Mouse (Mus musculus) CH12.LX (cell line): ENCODE results near the gene Omt2b. TPM values are rescaled to one million over a fixed set of nuclear protein-coding genes. Genes with fewer than 3 reads are reported as not detected.
"Not testable (repeated sequence)": the region's sequence is repeated elsewhere in the genome, so short reads cannot be mapped to it uniquely, and the experiment has no call there.

Source experiments
- DNase-seq: peaks from one replicate; pipeline ENCODE4 v3.0.0-alpha.2; 2013; ENCODE audit errors: extremely low read depth
- H3K27ac ChIP-seq: 2 replicates; pipeline ENCODE4 v1.5.1; 2012; ENCODE audit warnings: low read depth, mild to moderate bottlenecking, control low read depth, moderate library complexity; ENCODE audit not compliant: insufficient read depth
- H3K27me3 ChIP-seq: replicated peaks from 2 replicates; pipeline ENCODE3; 2012; ENCODE audit warnings: inconsistent platforms
- H3K36me3 ChIP-seq, 2 experiments: replicated peaks in 1 of 2; 2 replicates each; pipeline versions ENCODE3 to v1.6.1; 2012; ENCODE audit warnings: inconsistent platforms in 1 of 2, low read length in 1 of 2, mild to moderate bottlenecking in 1 of 2, mixed read lengths in 1 of 2, moderate library complexity in 1 of 2; ENCODE audit not compliant: control insufficient read depth in 1 of 2, insufficient read depth in 1 of 2
- H3K4me1 ChIP-seq, 2 experiments: 2 replicates each; pipeline ENCODE4 v1.6.1; 2012; ENCODE audit warnings: inconsistent platforms in 1 of 2, moderate library complexity in 1 of 2; ENCODE audit not compliant: insufficient read depth in 2 of 2, control insufficient read depth in 1 of 2
- H3K4me2 ChIP-seq: 2 replicates; pipeline ENCODE4 v1.6.1; 2012; ENCODE audit warnings: low read depth, mild to moderate bottlenecking, control low read depth; ENCODE audit not compliant: poor library complexity, insufficient read depth, severe bottlenecking
- H3K4me3 ChIP-seq, 3 experiments: fragments of 150-350 bp in 1 of 3; sonication (generic) in 1 of 3; replicated peaks in 1 of 3; 2 replicates each; pipeline versions ENCODE3 to v1.5.1; 2011 to 2012; ENCODE audit warnings: low read depth in 2 of 3, low read length in 2 of 3, mild to moderate bottlenecking in 2 of 3, moderate library complexity in 2 of 3, control low read depth in 1 of 3, improper control_type of control experiment in 1 of 3, inconsistent platforms in 1 of 3, mixed read lengths in 1 of 3; ENCODE audit not compliant: poor library complexity in 1 of 3
- H3K79me2 ChIP-seq: replicated peaks from 2 replicates; pipeline ENCODE4 v1.6.1; 2012; ENCODE audit warnings: mild to moderate bottlenecking, moderate library complexity; ENCODE audit not compliant: control insufficient read depth, poor library complexity, insufficient read depth, severe bottlenecking; ENCODE audit errors: extremely low read depth
- H3K9ac ChIP-seq: 2 replicates; pipeline ENCODE4 v1.6.1; 2012; ENCODE audit warnings: low read depth, mild to moderate bottlenecking, control low read depth, moderate library complexity; ENCODE audit not compliant: insufficient read depth
- H3K9me3 ChIP-seq: replicated peaks from 2 replicates; pipeline ENCODE3; 2012; ENCODE audit warnings: low read length, inconsistent platforms, mixed read lengths
- dilution Hi-C: fragments of 300-500 bp; cut with MboI; formaldehyde crosslinking; loops from 2 replicates; pipeline ENCODE4 v1.14.3; 2020; ENCODE audit warnings: low sequenced_read_pairs; ENCODE audit not compliant: extremely low pct_unique_long_range_greater_than_20kb, extremely low pct_ligation_motif_present
- in situ Hi-C: fragments of 300-500 bp; cut with MboI; formaldehyde crosslinking; loops from 3 replicates; pipeline ENCODE4 v1.14.3; 2019; ENCODE audit warnings: low sequenced_read_pairs, low pct_ligation_motif_present, low pct_unique_long_range_greater_than_20kb, mixed read lengths
- polyA plus RNA-seq: library from polyadenylated mRNA; unstranded; fragments of >175 nt; gene quantifications from 2 replicates; pipeline ENCODE4 v1.2.1, GENCODE M21; 2012; ENCODE audit warnings: low read depth; ENCODE audit not compliant: insufficient read length
- total RNA-seq, 2 experiments: library from RNA; depleted of rRNA; stranded (reverse); fragments of 300-350 nt in 1 of 2; fragments of >200 nt in 1 of 2; gene quantifications; 2 replicates each; pipeline ENCODE4 v1.2.3; 2012 to 2014

The Omt2b gene
- total RNA-seq (2012; rRNA removed) (not detected in 2 replicates), total RNA-seq (2014; rRNA removed) (not detected in 2 replicates), polyA plus RNA-seq (not detected in 2 replicates)

DNA sequence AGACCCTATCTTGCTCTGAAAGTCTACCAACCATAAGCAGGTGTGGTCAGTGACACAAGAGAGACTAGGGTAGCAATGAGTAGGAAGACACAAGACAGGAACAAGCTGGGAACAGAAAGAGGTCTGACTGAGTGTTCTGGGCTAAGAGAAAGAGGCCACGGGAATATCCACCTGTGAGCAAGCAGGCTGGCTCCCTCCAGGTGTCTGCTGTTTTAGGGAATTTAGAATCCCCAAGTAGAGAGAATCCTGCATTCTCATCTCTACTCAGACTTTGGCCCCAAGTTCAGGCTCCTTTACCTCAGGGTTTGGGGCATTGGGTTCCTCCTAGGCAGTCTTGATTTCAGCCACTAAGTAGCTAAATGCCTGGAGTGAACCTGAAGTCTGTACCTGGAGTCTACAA lies at the start of gene Omt2b:
Gene Omt2b, plus strand, starts transcription at position 301 of the 400 bp plus-strand sequence.
- H3K36me3 ChIP-seq, H3K4me1 ChIP-seq, H3K9ac ChIP-seq, H3K27ac ChIP-seq, H3K79me2 ChIP-seq, dilution Hi-C loops, H3K9me3 ChIP-seq, H3K4me2 ChIP-seq, H3K4me3 ChIP-seq, in situ Hi-C loops, DNase-seq, H3K27me3 ChIP-seq: not testable (repeated sequence)

DNA sequence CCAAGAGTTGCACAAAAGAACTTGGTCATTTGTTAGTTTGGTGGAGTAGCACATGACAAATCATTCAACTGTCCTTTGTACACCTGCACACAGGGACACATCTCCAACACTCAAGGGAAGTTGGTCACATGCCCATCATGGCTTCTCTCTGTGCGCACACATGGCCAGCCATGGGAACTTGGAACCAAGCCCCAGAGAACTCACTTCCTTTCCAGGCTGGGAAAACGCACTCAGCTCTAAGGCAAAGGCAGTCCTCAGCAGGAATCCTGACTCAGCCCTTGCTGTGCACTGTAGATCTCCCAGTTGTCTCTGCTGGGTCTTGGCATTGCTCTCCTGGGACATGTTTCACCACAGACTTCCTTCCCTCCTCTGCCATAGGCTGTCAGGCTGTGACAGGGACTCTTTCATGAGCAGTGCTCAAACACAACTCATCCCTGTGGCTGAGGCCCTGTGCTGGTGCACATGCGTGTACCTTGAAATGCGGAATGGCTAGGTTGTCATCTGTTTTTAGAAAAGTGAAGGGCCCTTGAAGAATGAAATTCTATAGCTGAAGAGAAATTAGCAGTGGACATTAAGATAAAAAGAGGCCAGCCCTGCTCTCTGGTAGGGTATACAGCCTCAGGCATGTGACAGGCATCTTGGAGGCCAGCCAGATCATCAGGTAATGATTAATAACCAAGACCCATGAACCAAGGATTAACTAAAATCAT lies 45.2 kb upstream of the Omt2b start:
- H3K27ac ChIP-seq, H3K27me3 ChIP-seq, H3K79me2 ChIP-seq, H3K9me3 ChIP-seq, DNase-seq, H3K4me3 ChIP-seq, H3K9ac ChIP-seq, H3K36me3 ChIP-seq, in situ Hi-C loops, dilution Hi-C loops, H3K4me1 ChIP-seq, H3K4me2 ChIP-seq: not testable (repeated sequence)

DNA sequence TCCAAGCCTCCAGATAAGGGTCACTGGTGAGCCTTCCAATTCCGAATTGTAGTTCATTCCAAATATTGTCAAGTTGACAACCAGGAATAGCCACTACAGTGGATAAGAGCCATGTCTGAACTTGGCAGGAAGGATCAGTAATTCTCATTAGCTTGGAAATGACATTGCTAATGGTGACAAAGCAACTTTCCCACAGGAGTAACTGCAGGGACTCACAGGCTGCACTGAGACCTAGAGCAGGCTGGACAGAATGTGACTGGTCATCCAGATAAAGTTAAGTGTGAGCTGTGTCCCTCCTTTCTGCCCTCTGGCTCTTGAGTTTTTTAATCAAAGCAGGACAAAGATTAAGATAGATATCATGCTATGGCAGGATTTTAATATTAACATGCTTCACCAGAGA lies 38.3 kb upstream of the Omt2b start:
- dilution Hi-C loops, H3K4me2 ChIP-seq, H3K9me3 ChIP-seq, H3K9ac ChIP-seq, H3K27ac ChIP-seq, H3K36me3 ChIP-seq, H3K4me1 ChIP-seq, H3K27me3 ChIP-seq, H3K79me2 ChIP-seq, H3K4me3 ChIP-seq, DNase-seq, in situ Hi-C loops: not testable (repeated sequence)

GRCm38 (mm10) chr9:78289723-78290122 lies 37.7 kb upstream of the Omt2b start, which contains the start of gene Gm10639:
Gm10639 (plus strand) TSS chr9:78289923.
- H3K79me2 ChIP-seq, dilution Hi-C loops, in situ Hi-C loops, H3K27ac ChIP-seq, H3K4me3 ChIP-seq, H3K9ac ChIP-seq, H3K9me3 ChIP-seq, DNase-seq, H3K36me3 ChIP-seq, H3K4me2 ChIP-seq, H3K4me1 ChIP-seq, H3K27me3 ChIP-seq: not testable (repeated sequence)

GRCm38 (mm10) chr9:78292462-78292861 lies 34.9 kb upstream of the Omt2b start:
- dilution Hi-C loops, in situ Hi-C loops: not testable (repeated sequence)

DNA sequence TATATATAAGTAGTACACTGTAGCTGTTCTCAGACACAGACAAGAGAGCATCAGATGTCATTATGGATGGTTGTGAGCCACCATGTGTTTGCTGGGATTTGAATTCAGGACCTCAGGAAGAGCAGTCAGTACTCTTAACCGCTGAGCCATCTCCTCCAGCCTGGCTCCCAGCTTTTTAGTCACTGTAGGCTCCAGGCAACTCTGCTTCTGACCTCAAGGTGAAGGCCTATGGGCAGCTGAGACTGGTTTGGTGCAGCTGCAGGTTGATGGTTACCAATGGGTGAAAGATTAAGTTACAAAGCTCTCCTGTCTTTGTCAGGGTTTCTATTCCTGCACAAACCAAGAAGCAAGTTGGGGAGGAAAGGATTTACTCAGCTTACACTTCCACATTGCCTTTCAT lies 33.7 kb upstream of the Omt2b start:
- in situ Hi-C loops, dilution Hi-C loops: not testable (repeated sequence)

More at GRCm38 (mm10) chr9:78292462-78292861, 34.9 kb upstream of the Omt2b start:
- H3K4me3 ChIP-seq, H3K4me1 ChIP-seq, H3K4me2 ChIP-seq, H3K79me2 ChIP-seq, H3K36me3 ChIP-seq, H3K9me3 ChIP-seq, DNase-seq, H3K27ac ChIP-seq, H3K9ac ChIP-seq, H3K27me3 ChIP-seq: not testable (repeated sequence)

More for the DNA sequence above, 33.7 kb upstream of the Omt2b start:
- not testable (repeated sequence) for H3K36me3 ChIP-seq, H3K9ac ChIP-seq, H3K79me2 ChIP-seq, H3K4me2 ChIP-seq, H3K4me3 ChIP-seq, H3K27ac ChIP-seq, H3K4me1 ChIP-seq, H3K27me3 ChIP-seq, DNase-seq, H3K9me3 ChIP-seq
